Mouse (Mus musculus): Measurements from ENCODE around the gene Nsdhl.

The Nsdhl gene

DNA sequence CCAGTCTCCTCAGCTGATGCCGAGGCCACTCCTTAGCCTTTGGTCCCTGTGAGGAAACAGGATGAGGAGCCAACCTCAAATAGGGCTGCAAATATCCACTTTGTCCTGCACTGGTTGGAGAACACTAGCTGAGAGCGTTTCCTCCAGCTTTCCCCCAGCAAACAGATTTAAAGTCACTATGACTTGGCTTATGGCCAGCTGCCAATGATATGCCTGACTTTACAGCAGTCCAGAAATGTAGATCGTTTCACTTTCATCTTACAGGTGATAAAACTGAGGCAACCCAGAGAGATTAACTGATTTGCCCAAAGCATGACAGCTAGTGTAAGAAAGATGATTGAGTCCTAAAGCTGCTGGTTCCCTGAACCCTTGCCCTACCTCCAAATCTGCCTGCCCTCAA lies 77.2 kb downstream of the Nsdhl start:
- DNase-seq (ENCODE audit: low read depth, low spot score) = no peak

DNA sequence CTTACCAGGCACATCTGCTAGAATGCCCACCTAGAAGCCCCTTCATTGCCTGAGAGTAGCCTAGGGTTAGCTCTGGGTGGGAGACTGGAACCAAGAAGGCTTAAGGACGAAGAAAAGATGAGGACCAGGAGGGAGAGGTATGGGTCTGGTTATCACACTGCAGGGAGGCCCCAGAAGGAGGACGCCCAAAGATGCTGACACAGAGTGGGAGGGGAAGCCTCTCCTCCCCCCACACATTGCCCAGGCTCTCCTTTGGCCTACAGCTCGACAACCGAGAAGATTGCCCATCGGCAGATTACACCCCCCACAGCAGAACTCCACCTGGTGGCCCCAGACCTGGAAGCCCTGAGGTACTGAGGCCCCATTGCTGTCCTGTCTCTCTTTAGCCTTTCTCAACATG lies 84.8 kb downstream of the Nsdhl start:
- DNase-seq (ENCODE audit: low read depth, low spot score) = no peak

DNA sequence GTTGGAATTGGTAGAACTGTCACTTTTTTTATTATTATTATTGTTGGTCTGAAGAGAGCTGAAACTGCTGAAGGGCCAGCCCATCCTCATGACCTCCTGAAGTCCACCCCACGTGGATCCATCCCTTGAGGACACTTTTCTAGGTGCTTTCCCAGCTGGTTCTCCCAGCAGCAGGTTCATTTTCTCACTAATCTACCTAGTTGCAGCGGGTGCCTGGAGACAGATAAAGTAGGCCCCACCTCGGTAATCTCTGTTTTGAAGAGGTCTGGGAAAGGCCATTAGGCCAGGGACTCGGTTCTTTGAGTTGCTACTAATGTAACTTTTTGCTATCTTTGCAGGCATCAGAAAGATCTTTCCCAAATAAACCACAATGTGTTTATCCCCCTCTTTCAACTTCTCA lies 87.3 kb downstream of the Nsdhl start:
- no peak for DNase-seq (ENCODE audit: low read depth, low spot score)

DNA sequence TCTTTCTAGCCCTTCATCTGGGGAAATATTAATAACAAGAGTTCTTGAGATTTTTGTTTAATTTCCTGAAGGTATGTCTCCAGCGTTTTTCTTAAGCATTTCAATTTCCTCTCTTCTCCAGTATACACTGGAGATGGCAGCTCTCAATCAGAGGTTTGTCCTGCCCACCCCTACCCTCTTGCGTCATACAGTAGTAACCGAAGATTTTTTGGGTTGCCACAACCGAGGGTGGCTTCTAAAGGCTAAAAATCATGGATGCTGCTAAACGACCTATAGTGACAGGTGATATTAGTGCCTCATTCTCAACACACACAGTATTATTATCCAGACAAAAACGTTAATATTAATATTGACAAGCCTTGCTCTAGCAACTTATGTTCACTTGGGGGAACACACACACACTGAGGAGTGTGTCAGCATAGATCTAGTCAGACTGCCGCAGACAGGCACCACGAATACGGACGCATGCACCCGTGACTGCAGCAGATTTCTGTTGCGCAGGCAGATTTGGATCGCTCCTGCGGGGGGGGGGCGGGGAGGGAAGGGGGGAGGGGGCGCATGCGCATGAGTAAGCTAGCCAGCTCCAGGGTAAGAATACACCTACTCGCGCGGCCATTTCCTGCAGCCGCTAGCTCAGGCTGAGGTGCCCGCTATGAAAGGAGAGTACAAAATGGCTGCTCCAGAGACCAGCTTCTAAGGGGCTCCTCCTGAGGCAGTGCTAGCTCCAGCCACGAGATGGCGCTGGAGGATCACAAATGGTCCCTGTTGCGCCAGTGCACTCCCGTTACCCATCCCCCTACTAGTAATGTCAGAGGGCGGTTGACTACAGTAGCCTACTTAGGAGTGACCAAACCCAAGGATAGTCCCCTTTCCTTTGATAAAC lies 89.5 kb downstream of the Nsdhl start:
- peak; percentile 89 for DNase-seq (ENCODE audit: low read depth, low spot score)

Measured in A20 (cell line).